Mouse (Mus musculus): ENCODE data around the gene Usp54. TPM values are rescaled to one million over a fixed set of nuclear protein-coding genes. Genes with fewer than 3 reads are reported as not detected.

Gene Usp54
- total and polyA plus RNA-seq, 3 experiments = 0.72 to 3.9 (median 3.3) TPM

GRCm38 (mm10) chr14:20607396-20608126 lies 33.3 kb downstream of the Usp54 start:
- Histone ChIP-seq H3K4me3 (ENCODE audit: low read depth, low read length) (no peak overlapping the region), H3K9me3 (replicated peaks) (no peaks in the 10 kb centered on the region), H3K27me3 (ENCODE audit: insufficient read depth, low read length) (no peaks in the 10 kb centered on the region), H3K4me1 (ENCODE audit: insufficient read depth, low read depth, low read length) (no peaks in the 10 kb centered on the region), H3K36me3 (replicated peaks) (no peaks in the 10 kb centered on the region)
- TF ChIP-seq GATA2 (IDR thresholded peaks at IDR 0.05; ENCODE audit: borderline replicate concordance, low read depth, low read length) (no peak), GATA1 (IDR thresholded peaks at IDR 0.05; ENCODE audit: borderline replicate concordance, low read length) (no peak), POLR2AphosphoS5 (IDR thresholded peaks at IDR 0.05; ENCODE audit: insufficient replicate concordance, low read depth, low read length) (no peak), TAL1 (conservative IDR thresholded peaks at IDR 0.05; ENCODE audit: low read depth, low read length) (no peak), CTCF (IDR thresholded peaks at IDR 0.05; ENCODE audit: low read depth, low read length) (no peak)
- no peak for ATAC-seq (ENCODE audit: extremely low read depth, insufficient number of reproducible peaks, low FRiP score, poor library complexity, severe bottlenecking)
- DNase-seq (ENCODE audit: low spot score) = no peak

- ATAC-seq (ENCODE audit: extremely low read depth, insufficient number of reproducible peaks, low FRiP score, poor library complexity, severe bottlenecking) (no peak), DNase-seq (ENCODE audit: low spot score) (no peak)
- Histone ChIP-seq H3K4me1 (ENCODE audit: insufficient read depth, low read depth, low read length) (no peaks in the 10 kb centered on the region), H3K36me3 (replicated peaks) (no peaks in the 10 kb centered on the region), H3K4me3 (ENCODE audit: low read depth, low read length) (no peak overlapping the region), H3K9me3 (replicated peaks) (no peaks in the 10 kb centered on the region), H3K27me3 (ENCODE audit: insufficient read depth, low read length) (no peaks in the 10 kb centered on the region)
- TF ChIP-seq CTCF (IDR thresholded peaks at IDR 0.05; ENCODE audit: low read depth, low read length) = no peak
- no peak for TF ChIP-seq POLR2AphosphoS5 (IDR thresholded peaks at IDR 0.05; ENCODE audit: insufficient replicate concordance, low read depth, low read length)
- no peak for TF ChIP-seq GATA1 (IDR thresholded peaks at IDR 0.05; ENCODE audit: borderline replicate concordance, low read length)
- no peak for TF ChIP-seq TAL1 (conservative IDR thresholded peaks at IDR 0.05; ENCODE audit: low read depth, low read length)
- no peak for TF ChIP-seq GATA2 (IDR thresholded peaks at IDR 0.05; ENCODE audit: borderline replicate concordance, low read depth, low read length)
Measured at GRCm38 (mm10) chr14:20601287-20601686, 39.6 kb downstream of the Usp54 start.

GRCm38 (mm10) chr14:20600203-20600602 lies 40.7 kb downstream of the Usp54 start:
- Histone ChIP-seq H3K27me3 (ENCODE audit: insufficient read depth, low read length) (no peaks in the 10 kb centered on the region), H3K4me1 (ENCODE audit: insufficient read depth, low read depth, low read length) (no peaks in the 10 kb centered on the region), H3K36me3 (replicated peaks) (no peaks in the 10 kb centered on the region), H3K4me3 (ENCODE audit: low read depth, low read length) (no peak overlapping the region), H3K9me3 (replicated peaks) (no peaks in the 10 kb centered on the region)
- ATAC-seq (ENCODE audit: extremely low read depth, insufficient number of reproducible peaks, low FRiP score, poor library complexity, severe bottlenecking) (no peak), DNase-seq (ENCODE audit: low spot score) (no peak)
- TF ChIP-seq TAL1 (conservative IDR thresholded peaks at IDR 0.05; ENCODE audit: low read depth, low read length) (no peak), GATA1 (IDR thresholded peaks at IDR 0.05; ENCODE audit: borderline replicate concordance, low read length) (no peak), GATA2 (IDR thresholded peaks at IDR 0.05; ENCODE audit: borderline replicate concordance, low read depth, low read length) (no peak), POLR2AphosphoS5 (IDR thresholded peaks at IDR 0.05; ENCODE audit: insufficient replicate concordance, low read depth, low read length) (no peak), CTCF (IDR thresholded peaks at IDR 0.05; ENCODE audit: low read depth, low read length) (no peak)

- ATAC-seq (ENCODE audit: extremely low read depth, insufficient number of reproducible peaks, low FRiP score, poor library complexity, severe bottlenecking) (no peak), DNase-seq (ENCODE audit: low spot score) (no peak)
- Histone ChIP-seq H3K36me3 (replicated peaks) (no peaks in the 10 kb centered on the region), H3K9me3 (replicated peaks) (no peaks in the 10 kb centered on the region), H3K4me1 (ENCODE audit: insufficient read depth, low read depth, low read length) (peaks cover 3% of the 10 kb centered on the region; the same call in 1 of the 2 replicates), H3K27me3 (ENCODE audit: insufficient read depth, low read length) (no peaks in the 10 kb centered on the region), H3K4me3 (ENCODE audit: low read depth, low read length) (no peak overlapping the region)
- TF ChIP-seq GATA2 (IDR thresholded peaks at IDR 0.05; ENCODE audit: borderline replicate concordance, low read depth, low read length) (no peak), GATA1 (IDR thresholded peaks at IDR 0.05; ENCODE audit: borderline replicate concordance, low read length) (no peak), TAL1 (conservative IDR thresholded peaks at IDR 0.05; ENCODE audit: low read depth, low read length) (no peak), POLR2AphosphoS5 (IDR thresholded peaks at IDR 0.05; ENCODE audit: insufficient replicate concordance, low read depth, low read length) (no peak), CTCF (IDR thresholded peaks at IDR 0.05; ENCODE audit: low read depth, low read length) (no peak)
Measured at GRCm38 (mm10) chr14:20599542-20599941, 41.3 kb downstream of the Usp54 start.

- Histone ChIP-seq H3K9me3 (replicated peaks) (no peaks in the 10 kb centered on the region), H3K4me3 (ENCODE audit: low read depth, low read length) (no peak overlapping the region), H3K36me3 (replicated peaks) (no peaks in the 10 kb centered on the region), H3K4me1 (ENCODE audit: insufficient read depth, low read depth, low read length) (peaks cover 5% of the 10 kb centered on the region; the same call in 1 of the 2 replicates), H3K27me3 (ENCODE audit: insufficient read depth, low read length) (no peaks in the 10 kb centered on the region)
- DNase-seq (ENCODE audit: low spot score) (no peak), ATAC-seq (ENCODE audit: extremely low read depth, insufficient number of reproducible peaks, low FRiP score, poor library complexity, severe bottlenecking) (no peak)
- TF ChIP-seq GATA2 (IDR thresholded peaks at IDR 0.05; ENCODE audit: borderline replicate concordance, low read depth, low read length) (no peak), GATA1 (IDR thresholded peaks at IDR 0.05; ENCODE audit: borderline replicate concordance, low read length) (no peak), CTCF (IDR thresholded peaks at IDR 0.05; ENCODE audit: low read depth, low read length) (no peak)
Measured at GRCm38 (mm10) chr14:20595781-20596180, 45.1 kb downstream of the Usp54 start.

- peaks cover 2% of the 10 kb centered on the region; the same call in 1 of the 2 replicates for H3K4me1 ChIP-seq (ENCODE audit: insufficient read depth, low read depth, low read length)
- DNase-seq (ENCODE audit: low spot score) (no peak), ATAC-seq (ENCODE audit: extremely low read depth, insufficient number of reproducible peaks, low FRiP score, poor library complexity, severe bottlenecking) (no peak)
- H3K9me3 ChIP-seq (replicated peaks) = no peaks in the 10 kb centered on the region
- no peak overlapping the region for H3K4me3 ChIP-seq (ENCODE audit: low read depth, low read length)
- H3K27me3 ChIP-seq (ENCODE audit: insufficient read depth, low read length) = no peaks in the 10 kb centered on the region
- H3K36me3 ChIP-seq (replicated peaks) = peaks cover 3% of the 10 kb centered on the region
- TF ChIP-seq GATA2 (IDR thresholded peaks at IDR 0.05; ENCODE audit: borderline replicate concordance, low read depth, low read length) = no peak
- TF ChIP-seq TAL1 (conservative IDR thresholded peaks at IDR 0.05; ENCODE audit: low read depth, low read length) = no peak
- no peak for TF ChIP-seq CTCF (IDR thresholded peaks at IDR 0.05; ENCODE audit: low read depth, low read length)
- TF ChIP-seq POLR2AphosphoS5 (IDR thresholded peaks at IDR 0.05; ENCODE audit: insufficient replicate concordance, low read depth, low read length) = no peak
- no peak for TF ChIP-seq GATA1 (IDR thresholded peaks at IDR 0.05; ENCODE audit: borderline replicate concordance, low read length)
Measured at GRCm38 (mm10) chr14:20587458-20587857, 53.4 kb downstream of the Usp54 start.

All from G1E (cell line).